Mouse (Mus musculus) mouse trophoblast stem cell (cell line): ENCODE measurements at regions not wholly inside any gene's neighbourhood (a gene's known extent, or its start where the extent isn't known, plus 50 kb on each side); places are given as distances from the start of the nearest gene placed in this dataset.

Source experiments
- in situ Hi-C, 2 experiments: fragments of 300-500 bp; cut with MseI, MboI; formaldehyde crosslinking; loops; 2 replicates in 1 of 2; 3 replicates in 1 of 2; pipeline ENCODE4 v1.15.1; 2025

DNA sequence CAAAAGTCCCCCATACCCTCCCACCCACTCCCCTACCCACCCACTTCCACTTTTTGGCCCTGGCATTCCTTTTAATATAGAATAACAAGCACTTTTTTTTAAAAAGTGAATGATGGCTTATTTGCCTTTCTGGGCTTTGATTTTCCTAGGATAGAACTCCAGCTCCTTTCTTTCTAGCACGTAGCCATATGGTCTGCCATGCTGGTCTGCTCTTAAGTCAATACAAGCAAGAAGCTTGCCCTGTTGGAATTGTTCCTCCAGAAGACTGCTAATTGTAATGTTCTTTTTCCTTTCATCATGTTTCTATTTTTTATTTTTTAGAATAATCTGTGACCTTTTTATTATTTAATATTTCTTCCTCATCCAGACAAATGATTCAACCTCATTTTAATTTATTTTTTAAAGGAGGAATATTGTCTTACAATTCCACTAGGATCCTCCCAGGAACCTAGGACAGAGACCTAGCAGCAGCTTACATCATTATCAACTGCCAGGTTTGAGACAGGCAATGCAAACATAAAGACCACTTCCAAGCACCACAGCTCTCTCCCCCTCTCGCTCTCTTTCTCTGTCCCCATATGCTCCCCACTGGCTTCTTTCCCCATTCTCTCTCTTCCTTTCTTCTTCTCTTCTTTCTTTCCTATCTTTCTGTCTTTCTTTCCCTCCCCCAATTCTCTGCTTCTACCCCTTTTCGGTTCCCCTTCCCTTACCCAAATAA lies 558.9 kb downstream of the Otol1 start:
- in situ Hi-C loops, result no loop called here

DNA sequence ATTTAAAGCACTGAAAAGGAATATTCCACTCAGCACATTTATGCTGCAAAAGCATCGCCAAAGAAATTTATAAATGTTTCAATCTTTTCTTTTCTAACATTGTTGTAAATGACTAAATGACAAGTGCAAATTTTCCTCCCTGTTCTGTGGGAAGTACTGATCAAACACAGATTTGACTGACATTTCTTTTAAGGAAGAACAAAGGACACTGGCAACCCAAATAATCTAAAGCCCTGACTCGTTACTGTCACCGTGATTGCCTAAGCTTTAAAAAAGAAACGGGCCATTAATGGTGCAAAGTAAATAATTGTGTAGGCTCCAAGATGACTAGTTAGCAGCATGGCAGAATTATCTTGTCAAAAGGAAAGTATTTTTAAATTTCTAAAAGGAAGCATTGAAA lies 587.4 kb downstream of the Otol1 start:
- in situ Hi-C loops, result no loop called here
